Mouse (Mus musculus): ENCODE measurements around the gene Clec2g.

DNA sequence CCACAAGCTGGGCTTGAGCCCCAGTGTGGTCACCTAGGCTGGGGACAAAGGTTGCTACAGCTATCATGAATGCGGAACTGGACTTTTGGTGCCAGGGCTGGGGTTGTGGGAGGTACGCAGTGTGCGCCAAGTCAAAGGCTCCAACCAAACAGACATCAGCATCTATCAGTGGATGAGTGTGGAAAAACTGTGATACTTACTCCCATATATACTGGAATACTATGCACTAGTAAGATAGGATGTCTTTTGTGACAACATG, 39.2 kb downstream of the Clec2g start:
- TF ChIP-seq GATA1 (IDR thresholded peaks at IDR 0.05; ENCODE audit: borderline replicate concordance, low read length), result no peak
- TF ChIP-seq CTCF (IDR thresholded peaks at IDR 0.05; ENCODE audit: low read depth, low read length), result no peak
- TF ChIP-seq POLR2AphosphoS5 (IDR thresholded peaks at IDR 0.05; ENCODE audit: insufficient replicate concordance, low read depth, low read length), result no peak

Measured in G1E (cell line).